Mouse (Mus musculus): ENCODE data around the gene Mis18bp1.
A peak's percentile ranks its signal among the peaks of the same experiment; 100 is the strongest.
"Not testable (repeated sequence)": the region's sequence is repeated elsewhere in the genome, so short reads cannot be mapped to it uniquely, and the experiment has no call there.

Mis18bp1 gene

GRCm38 (mm10) chr12:65172021-65172951 lies at the start of gene Mis18bp1:
Gene Mis18bp1 (minus strand): TSS chr12:65172604.
- Histone ChIP-seq H3K27me3 (ENCODE audit: control insufficient read depth, insufficient read depth, low read length, poor library complexity, severe bottlenecking) (no peaks in the 10 kb centered on the region), H3K36me3 (ENCODE audit: control insufficient read depth, insufficient read depth, low read length, poor library complexity, severe bottlenecking) (no peaks in the 10 kb centered on the region)
- peak; percentile 97 for DNase-seq (ENCODE audit: low read depth, low spot score)

GRCm38 (mm10) chr12:65216404-65216840 lies 44.0 kb upstream of the Mis18bp1 start:
- no peaks in the 10 kb centered on the region for H3K27me3 ChIP-seq (ENCODE audit: control insufficient read depth, insufficient read depth, low read length, poor library complexity, severe bottlenecking)
- DNase-seq (ENCODE audit: low read depth, low spot score): no peak
- H3K36me3 ChIP-seq (ENCODE audit: control insufficient read depth, insufficient read depth, low read length, poor library complexity, severe bottlenecking): no peaks in the 10 kb centered on the region

- Histone ChIP-seq H3K36me3 (ENCODE audit: control insufficient read depth, insufficient read depth, low read length, poor library complexity, severe bottlenecking) (no peaks in the 10 kb centered on the region), H3K27me3 (ENCODE audit: control insufficient read depth, insufficient read depth, low read length, poor library complexity, severe bottlenecking) (no peaks in the 10 kb centered on the region)
- no peak for DNase-seq (ENCODE audit: low read depth, low spot score)
Observed at GRCm38 (mm10) chr12:65206431-65206830, 34.0 kb upstream of the Mis18bp1 start.

GRCm38 (mm10) chr12:65201812-65202211 lies 29.4 kb upstream of the Mis18bp1 start:
- DNase-seq (ENCODE audit: low read depth, low spot score): no peak
- Histone ChIP-seq H3K27me3 (ENCODE audit: control insufficient read depth, insufficient read depth, low read length, poor library complexity, severe bottlenecking) (no peaks in the 10 kb centered on the region), H3K36me3 (ENCODE audit: control insufficient read depth, insufficient read depth, low read length, poor library complexity, severe bottlenecking) (no peaks in the 10 kb centered on the region)

- no peaks in the 10 kb centered on the region for H3K36me3 ChIP-seq (ENCODE audit: control insufficient read depth, insufficient read depth, low read length, poor library complexity, severe bottlenecking)
- H3K27me3 ChIP-seq (ENCODE audit: control insufficient read depth, insufficient read depth, low read length, poor library complexity, severe bottlenecking): no peaks in the 10 kb centered on the region
- DNase-seq (ENCODE audit: low read depth, low spot score): no peak
Observed at GRCm38 (mm10) chr12:65194003-65194530, 21.7 kb upstream of the Mis18bp1 start.

- no peaks in the 10 kb centered on the region for H3K36me3 ChIP-seq (ENCODE audit: control insufficient read depth, insufficient read depth, low read length, poor library complexity, severe bottlenecking)
- no peak for DNase-seq (ENCODE audit: low read depth, low spot score)
- no peaks in the 10 kb centered on the region for H3K27me3 ChIP-seq (ENCODE audit: control insufficient read depth, insufficient read depth, low read length, poor library complexity, severe bottlenecking)
Observed at GRCm38 (mm10) chr12:65189213-65189612, 16.8 kb upstream of the Mis18bp1 start.

GRCm38 (mm10) chr12:65187365-65187764 lies 15.0 kb upstream of the Mis18bp1 start:
- no peak for DNase-seq (ENCODE audit: low read depth, low spot score)
- Histone ChIP-seq H3K27me3 (ENCODE audit: control insufficient read depth, insufficient read depth, low read length, poor library complexity, severe bottlenecking) (no peaks in the 10 kb centered on the region), H3K36me3 (ENCODE audit: control insufficient read depth, insufficient read depth, low read length, poor library complexity, severe bottlenecking) (no peaks in the 10 kb centered on the region)

- H3K27me3 ChIP-seq (ENCODE audit: control insufficient read depth, insufficient read depth, low read length, poor library complexity, severe bottlenecking): no peaks in the 10 kb centered on the region
- H3K36me3 ChIP-seq (ENCODE audit: control insufficient read depth, insufficient read depth, low read length, poor library complexity, severe bottlenecking): no peaks in the 10 kb centered on the region
- DNase-seq (ENCODE audit: low read depth, low spot score): no peak
Observed at GRCm38 (mm10) chr12:65173736-65174135, 1.3 kb upstream of the Mis18bp1 start.

- DNase-seq (ENCODE audit: low read depth, low spot score): peak; percentile 72
Observed at GRCm38 (mm10) chr12:65172959-65173358, 555 bp upstream of the Mis18bp1 start.

GRCm38 (mm10) chr12:65136121-65136520 lies 36.3 kb downstream of the Mis18bp1 start:
- not testable (repeated sequence) for DNase-seq (ENCODE audit: low read depth, low spot score); H3K27me3 ChIP-seq (ENCODE audit: control insufficient read depth, insufficient read depth, low read length, poor library complexity, severe bottlenecking); H3K36me3 ChIP-seq (ENCODE audit: control insufficient read depth, insufficient read depth, low read length, poor library complexity, severe bottlenecking)

More at GRCm38 (mm10) chr12:65172959-65173358, 555 bp upstream of the Mis18bp1 start:
- H3K27me3 ChIP-seq (ENCODE audit: control insufficient read depth, insufficient read depth, low read length, poor library complexity, severe bottlenecking); H3K36me3 ChIP-seq (ENCODE audit: control insufficient read depth, insufficient read depth, low read length, poor library complexity, severe bottlenecking): not testable (repeated sequence)

GRCm38 (mm10) chr12:65119451-65119850 lies 53.0 kb downstream of the Mis18bp1 start:
- H3K36me3 ChIP-seq (ENCODE audit: control insufficient read depth, insufficient read depth, low read length, poor library complexity, severe bottlenecking): no peaks in the 10 kb centered on the region
- DNase-seq (ENCODE audit: low read depth, low spot score): no peak
- no peaks in the 10 kb centered on the region for H3K27me3 ChIP-seq (ENCODE audit: control insufficient read depth, insufficient read depth, low read length, poor library complexity, severe bottlenecking)

GRCm38 (mm10) chr12:65118968-65119367 lies 53.4 kb downstream of the Mis18bp1 start:
- Histone ChIP-seq H3K27me3 (ENCODE audit: control insufficient read depth, insufficient read depth, low read length, poor library complexity, severe bottlenecking) (no peaks in the 10 kb centered on the region), H3K36me3 (ENCODE audit: control insufficient read depth, insufficient read depth, low read length, poor library complexity, severe bottlenecking) (no peaks in the 10 kb centered on the region)
- DNase-seq (ENCODE audit: low read depth, low spot score): no peak

GRCm38 (mm10) chr12:65114978-65115377 lies 57.4 kb downstream of the Mis18bp1 start:
- H3K36me3 ChIP-seq (ENCODE audit: control insufficient read depth, insufficient read depth, low read length, poor library complexity, severe bottlenecking); H3K27me3 ChIP-seq (ENCODE audit: control insufficient read depth, insufficient read depth, low read length, poor library complexity, severe bottlenecking); DNase-seq (ENCODE audit: low read depth, low spot score): not testable (repeated sequence)

- no peaks in the 10 kb centered on the region for H3K27me3 ChIP-seq (ENCODE audit: control insufficient read depth, insufficient read depth, low read length, poor library complexity, severe bottlenecking)
- DNase-seq (ENCODE audit: low read depth, low spot score): no peak
- H3K36me3 ChIP-seq (ENCODE audit: control insufficient read depth, insufficient read depth, low read length, poor library complexity, severe bottlenecking): peaks cover 3% of the 10 kb centered on the region; the same call in 1 of the 2 replicates
Observed at GRCm38 (mm10) chr12:65113925-65114324, 58.5 kb downstream of the Mis18bp1 start.

- no peak for DNase-seq (ENCODE audit: low read depth, low spot score)
- H3K36me3 ChIP-seq (ENCODE audit: control insufficient read depth, insufficient read depth, low read length, poor library complexity, severe bottlenecking): peaks cover 3% of the 10 kb centered on the region; the same call in 1 of the 2 replicates
- H3K27me3 ChIP-seq (ENCODE audit: control insufficient read depth, insufficient read depth, low read length, poor library complexity, severe bottlenecking): no peaks in the 10 kb centered on the region
Observed at GRCm38 (mm10) chr12:65112811-65113210, 59.6 kb downstream of the Mis18bp1 start.
